Comparison of ENCODE assay signal across 8 mouse cellular contexts in genomic region chr2:122628976-122629375, GRCm38 (mm10). TPM values are rescaled to one million over a fixed set of nuclear protein-coding genes. Genes with fewer than 3 reads are reported as not detected.
DNase-seq lines count a peak whose midpoint lies in the region; ATAC-seq and TF ChIP-seq lines count a peak whose summit lies in the region.

No protein-coding gene starts in this region.

- H3K4me2 ChIP-seq in liver, embryonic 12.5 days: no peak overlapping the region
- H3K4me2 ChIP-seq in forebrain, postnatal 0 days (ENCODE audit: low read depth): peak overlapping the region; percentile 17; the same call in 1 of the 2 replicates
- H3K4me2 ChIP-seq in hindbrain, embryonic 13.5 days: peak overlapping the region; percentile 6; the same call in 1 of the 2 replicates

- peak; percentile 69 for DNase-seq in liver
- DNase-seq in cerebellum, adult 18-20 months: peak; percentile 85 to 87
- DNase-seq in forebrain, postnatal 0 days: peak; percentile 92
- DNase-seq in left cerebral cortex, postnatal 10 days (ENCODE audit: extremely low spot score in 1 of 2, low spot score in 2 of 2): peak; percentile 83 to 86
- DNase-seq in monocyte, adult 2 months (ENCODE audit: low read depth in 1 of 2, low spot score in 2 of 2): peak; percentile 42 to 58
- peak; percentile 69 to 81 for DNase-seq in spleen, postnatal 4 days (ENCODE audit: low spot score in 2 of 2)

- under 1% methylated on average over 7 of the region's 7 CpGs for WGBS in liver, embryonic 12.5 days (ENCODE audit: insufficient replicate concordance)
- WGBS in forebrain, postnatal 0 days: 0% methylated on average over 7 of the region's 7 CpGs
- WGBS in hindbrain, embryonic 13.5 days: under 1% methylated on average over 7 of the region's 7 CpGs

- no peak for ATAC-seq in liver, embryonic 12.5 days
- ATAC-seq in forebrain, postnatal 0 days: no peak
- ATAC-seq in hindbrain, embryonic 13.5 days (ENCODE audit: low FRiP score): no peak

- H3K27ac ChIP-seq in liver, embryonic 12.5 days: no peak overlapping the region
- H3K27ac ChIP-seq in forebrain, postnatal 0 days (ENCODE audit: low read depth, low read length): no peak overlapping the region
- H3K27ac ChIP-seq in hindbrain, embryonic 13.5 days: no peak overlapping the region

- peaks cover 21% of the 10 kb centered on the region for H3K4me1 ChIP-seq in liver, embryonic 12.5 days
- no peaks in the 10 kb centered on the region for H3K4me1 ChIP-seq in forebrain, postnatal 0 days (ENCODE audit: insufficient read depth)
- H3K4me1 ChIP-seq in hindbrain, embryonic 13.5 days (replicated peaks): peaks cover 17% of the 10 kb centered on the region

- no peak overlapping the region for H3K9ac ChIP-seq in liver, embryonic 12.5 days
- no peak overlapping the region for H3K9ac ChIP-seq in forebrain, postnatal 0 days
- no peak overlapping the region for H3K9ac ChIP-seq in hindbrain, embryonic 13.5 days

- intact Hi-C loops in left cerebral cortex, postnatal 10 days (cut with DNase I): loop anchor here (2.0 to 10.0 kb wide), 2 partner anchors 58 to 434 kb away; no protein-coding TSS in a partner anchor

- H3K4me3 ChIP-seq in liver, embryonic 12.5 days: no peak overlapping the region
- no peak overlapping the region for H3K4me3 ChIP-seq in forebrain, postnatal 0 days (ENCODE audit: low read depth, low read length)
- H3K4me3 ChIP-seq in hindbrain, embryonic 13.5 days: no peak overlapping the region

- TF ChIP-seq CTCF in forebrain, postnatal 0 days (IDR thresholded peaks at IDR 0.05; ENCODE audit: low read depth): peak; percentile 87

- peaks cover 17% of the 10 kb centered on the region for H3K36me3 ChIP-seq in liver, embryonic 12.5 days
- peaks cover 15% of the 10 kb centered on the region for H3K36me3 ChIP-seq in forebrain, postnatal 0 days (ENCODE audit: insufficient read depth)
- peaks cover 14% of the 10 kb centered on the region for H3K36me3 ChIP-seq in hindbrain, embryonic 13.5 days

- H3K9me3 ChIP-seq in liver, embryonic 12.5 days (replicated peaks): no peaks in the 10 kb centered on the region
- no peaks in the 10 kb centered on the region for H3K9me3 ChIP-seq in forebrain, postnatal 0 days (ENCODE audit: low read length)
- no peaks in the 10 kb centered on the region for H3K9me3 ChIP-seq in hindbrain, embryonic 13.5 days

- peaks cover 11% of the 10 kb centered on the region for H3K27me3 ChIP-seq in liver, embryonic 12.5 days (replicated peaks)
- no peaks in the 10 kb centered on the region for H3K27me3 ChIP-seq in forebrain, postnatal 0 days (ENCODE audit: insufficient read depth, low read length)
- 0 out of 2 replicates have a peak, but pooled peaks cover 6% of the 10 kb centered on the region for H3K27me3 ChIP-seq in hindbrain, embryonic 13.5 days

RNA-seq across cellular contexts. Expression of gene AA467197, which starts 7.8 kb away (rescaled TPM):
- 0.17 and 0.26 TPM in 2 replicates for polyA plus RNA-seq in liver, embryonic 12.5 days (2016; fragmentation: Nextera tagmentation; extraction: Ambion mirVana)
- 0.46 and 1.4 TPM in 2 replicates for total RNA-seq in forebrain, postnatal 0 days (2014; rRNA removed)
- polyA plus RNA-seq in forebrain, postnatal 0 days (2015; fragmentation: Nextera tagmentation; extraction: Ambion mirVana): 0.59 TPM in 1 of 2 replicates, not detected in the other
- 0.66 TPM in 1 of 2 replicates, not detected in the other for polyA plus RNA-seq in hindbrain, embryonic 13.5 days (2015; fragmentation: Nextera tagmentation; extraction: Ambion mirVana)
- total RNA-seq in left cerebral cortex, postnatal 10 days (2021): under 1 TPM in 1 of 2 experiments, not detected in 1; 0.99 TPM

RNA-seq across cellular contexts. Expression of gene Gatm, which starts 17.9 kb away (rescaled TPM):
- 19.3 and 19.9 TPM in 2 replicates for polyA plus RNA-seq in liver, embryonic 12.5 days (2016; fragmentation: Nextera tagmentation; extraction: Ambion mirVana)
- total RNA-seq in forebrain, postnatal 0 days (2014; rRNA removed): 47.6 and 48.2 TPM in 2 replicates
- 53.0 and 59.7 TPM in 2 replicates for polyA plus RNA-seq in forebrain, postnatal 0 days (2015; fragmentation: Nextera tagmentation; extraction: Ambion mirVana)
- polyA plus RNA-seq in hindbrain, embryonic 13.5 days (2015; fragmentation: Nextera tagmentation; extraction: Ambion mirVana): 26.8 and 27.3 TPM in 2 replicates
- 10 to 100 TPM; 64.7 to 71.5 TPM for total RNA-seq in left cerebral cortex, postnatal 10 days (2021)
